Mouse (Mus musculus) CD4-positive helper T cell, adult 2 months (primary cell): ENCODE measurements at regions not wholly inside any gene's neighbourhood (a gene's known extent, or its start where the extent isn't known, plus 50 kb on each side); places are given as distances from the start of the nearest gene placed in this dataset.
A peak's percentile ranks its signal among the peaks of the same experiment; 100 is the strongest.

ENCODE experiments used
- DNase-seq: peaks from one replicate; pipeline ENCODE4 v3.0.0-alpha.2; 2012; ENCODE audit warnings: low read depth, missing footprints, low spot score

- DNase-seq, result no peak
Observed at GRCm38 (mm10) chr4:107736866-107737265, 52.8 kb upstream of the Dmrtb1 start.

DNA sequence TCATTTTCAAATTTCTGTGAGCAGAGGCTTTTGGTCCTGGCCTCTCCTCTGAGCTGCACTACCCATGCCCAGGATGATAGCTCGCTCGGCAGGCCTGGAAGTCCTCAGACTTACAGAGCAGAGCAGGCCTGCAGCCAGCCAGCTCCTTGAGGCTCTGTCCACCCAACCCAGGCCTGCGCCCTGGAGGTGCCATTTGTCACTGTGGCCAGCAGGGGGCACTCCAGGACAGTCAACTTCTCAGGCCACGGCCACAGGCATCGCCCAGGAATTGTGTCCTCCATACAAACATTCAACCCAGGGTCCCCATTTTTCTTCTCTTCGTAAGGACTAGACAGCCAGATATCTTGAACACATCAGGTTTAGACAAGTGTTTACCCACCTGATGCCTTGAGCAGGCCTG is 53.9 kb upstream of the Dmrtb1 start:
- peak; percentile 64 for DNase-seq

GRCm38 (mm10) chr4:107738776-107739175 is 54.7 kb upstream of the Dmrtb1 start:
- no peak for DNase-seq

DNA sequence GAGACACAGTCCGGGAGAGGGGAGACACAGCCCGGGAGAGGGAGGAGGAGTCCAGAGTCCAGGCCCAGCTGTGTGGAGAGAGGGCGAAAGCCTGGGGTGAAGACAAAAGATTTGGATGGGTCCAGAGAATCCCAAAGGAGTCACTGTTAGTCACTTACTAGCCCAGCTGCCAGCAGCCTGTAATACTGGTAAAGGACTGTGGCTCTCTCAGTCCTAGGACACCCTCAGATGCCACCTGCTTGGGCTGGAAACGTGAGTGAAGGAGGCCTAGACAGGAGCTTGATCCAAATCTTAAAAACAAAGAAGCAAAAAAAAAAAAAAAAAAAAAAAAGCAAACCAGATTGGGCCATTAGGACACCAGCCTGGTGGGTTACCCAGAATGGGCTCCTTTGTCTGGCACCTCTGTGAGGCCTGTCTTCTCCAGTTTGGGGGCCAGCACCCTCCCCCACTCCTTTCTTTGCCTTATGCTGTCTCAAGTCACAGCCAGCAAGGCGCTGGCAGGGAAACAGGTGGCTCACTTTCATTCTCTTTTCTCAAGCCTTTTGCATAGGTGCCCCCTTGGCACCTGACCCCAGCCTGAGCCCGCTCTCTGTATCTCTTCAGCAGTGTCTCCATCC is 55.9 kb upstream of the Dmrtb1 start:
- no peak for DNase-seq

GRCm38 (mm10) chr4:107743646-107744045 is 58.4 kb upstream of the Lrp8 start:
- no peak for DNase-seq

DNA sequence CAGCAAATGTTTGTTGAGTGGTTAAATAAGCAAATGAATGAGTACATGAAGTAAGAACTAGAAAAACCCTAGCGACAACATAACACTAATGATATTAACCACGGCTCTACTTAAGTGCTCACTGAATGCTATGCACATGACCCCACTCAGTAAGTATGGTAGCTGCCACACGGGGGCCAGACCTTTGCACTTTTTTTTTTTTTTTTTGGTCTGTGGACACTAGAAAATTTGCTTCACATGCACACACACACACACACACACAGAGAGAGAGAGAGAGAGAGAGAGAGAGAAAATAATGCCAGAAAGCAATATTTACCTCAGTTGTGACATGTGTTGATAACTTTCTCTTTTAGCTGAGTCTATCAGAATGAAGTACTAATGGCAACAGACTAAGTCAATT is 55.7 kb upstream of the Lrp8 start:
- DNase-seq, result no peak

GRCm38 (mm10) chr4:107746923-107747431 is 55.1 kb upstream of the Lrp8 start:
- no peak for DNase-seq

DNA sequence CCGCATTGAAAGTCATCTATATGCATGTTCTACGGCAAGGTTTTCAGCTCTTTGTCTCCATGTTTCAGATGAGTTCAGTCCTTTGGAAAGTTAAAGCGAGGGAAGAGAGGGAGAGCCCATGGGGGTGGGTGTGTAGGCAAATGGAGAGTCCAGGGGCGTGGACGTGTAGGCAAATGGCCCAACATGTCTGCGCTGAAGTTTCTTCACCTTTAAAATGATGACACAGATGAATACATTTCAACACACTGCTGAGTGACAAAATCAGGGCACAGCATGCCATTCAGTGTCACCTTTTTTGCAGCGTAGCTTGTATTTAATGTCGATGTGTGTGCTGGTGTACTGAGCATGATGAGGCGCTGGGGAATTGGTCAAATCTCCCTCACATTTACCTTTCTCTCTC is 54.6 kb upstream of the Lrp8 start:
- no peak for DNase-seq

DNA sequence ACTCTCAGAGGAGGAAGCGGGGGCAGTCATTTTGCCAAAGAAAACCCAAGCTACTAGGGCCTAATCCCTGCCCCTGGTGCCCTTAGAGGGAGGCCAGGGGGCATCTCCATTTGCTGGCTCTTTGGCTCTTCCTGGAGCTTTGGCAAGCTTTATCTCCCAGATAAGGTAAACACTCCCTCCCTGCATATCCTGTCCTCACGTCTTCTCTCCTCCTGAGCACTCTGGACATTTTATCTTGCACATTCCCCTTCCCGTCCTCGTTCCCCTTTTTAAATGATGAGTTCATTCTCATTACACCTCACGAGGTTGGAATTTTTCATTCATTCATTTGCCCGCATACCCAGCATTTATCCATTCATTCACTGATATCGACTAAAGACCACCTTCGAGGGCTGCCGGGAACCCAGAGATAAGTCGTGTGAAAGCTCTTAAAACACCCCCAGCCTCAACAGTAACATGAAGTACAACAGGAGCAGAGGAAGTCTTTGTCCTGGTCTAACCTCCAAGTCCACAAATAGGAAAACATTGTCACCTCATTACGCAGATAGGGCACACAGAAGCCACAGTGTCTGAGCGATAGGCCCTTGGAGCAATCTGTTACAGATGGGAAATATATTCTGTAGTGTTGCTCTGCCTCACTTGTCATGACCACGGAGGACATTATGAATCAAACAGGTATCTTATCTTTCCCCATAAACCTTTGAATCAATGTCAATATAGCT is 54.0 kb upstream of the Lrp8 start:
- no peak for DNase-seq

- DNase-seq, result no peak
Observed at GRCm38 (mm10) chr4:107749045-107749444, 53.0 kb upstream of the Lrp8 start.

GRCm38 (mm10) chr4:107750017-107750416 is 52.0 kb upstream of the Lrp8 start:
- no peak for DNase-seq
